Mouse (Mus musculus) embryonic facial prominence, embryonic 10.5 days (tissue): ENCODE measurements around the gene Cdcp2. TPM values are rescaled to one million over a fixed set of nuclear protein-coding genes. Genes with fewer than 3 reads are reported as not detected.

Source experiments
- DNase-seq: peaks from one replicate; pipeline ENCODE4 v3.0.0-alpha.2; 2017; ENCODE audit warnings: low spot score
- H3K27ac ChIP-seq: fragments of 300-500 bp; sonication (generic); replicated peaks from 2 replicates; pipeline ENCODE4 v1.5.1; 2016; ENCODE audit warnings: mild to moderate bottlenecking
- H3K27me3 ChIP-seq: fragments of 300-500 bp; sonication (generic); replicated peaks from 2 replicates; pipeline ENCODE4 v1.6.1; 2016; ENCODE audit warnings: low read depth, mild to moderate bottlenecking; ENCODE audit not compliant: poor library complexity, severe bottlenecking
- H3K36me3 ChIP-seq: fragments of 300-500 bp; sonication (generic); replicated peaks from 2 replicates; pipeline ENCODE4 v1.6.1; 2016; ENCODE audit warnings: mild to moderate bottlenecking, moderate library complexity
- H3K4me1 ChIP-seq: fragments of 300-500 bp; sonication (generic); 2 replicates; pipeline ENCODE4 v1.6.1; 2016
- H3K4me3 ChIP-seq: fragments of 300-500 bp; sonication (generic); 2 replicates; pipeline ENCODE4 v1.5.1; 2016; ENCODE audit warnings: mild to moderate bottlenecking, moderate library complexity
- H3K9me3 ChIP-seq: fragments of 300-500 bp; sonication (generic); 2 replicates; pipeline ENCODE4 v1.6.1; 2016; ENCODE audit warnings: mild to moderate bottlenecking
- WGBS: fragments of 180-500 bp; shearing (Covaris S2); methylation state at CpG from one replicate; pipeline ENCODE4 v1.1.7; 2016; 5-methylcytosine and 5-hydroxymethylcytosine counted together
- polyA plus RNA-seq: library from polyadenylated mRNA; unstranded; fragments of >200 nt; fragmentation: Nextera tagmentation; extraction: Ambion mirVana; gene quantifications from 2 replicates; pipeline ENCODE4 v1.2.1, GENCODE M21; 2016

Cdcp2 gene
- polyA plus RNA-seq, 1 experiment from 2014 or later = 0.22 TPM

- Histone ChIP-seq H3K27ac (no peak overlapping the region), H3K4me3 (no peak overlapping the region), H3K4me1 (peaks cover 50% of the 10 kb centered on the region), H3K36me3 (peaks cover 53% of the 10 kb centered on the region), H3K9me3 (no peaks in the 10 kb centered on the region), H3K27me3 (peaks cover under 1% of the 10 kb centered on the region)
- no peak for DNase-seq
- 91% methylated on average over 8 of the region's 8 CpGs for WGBS
Observed at GRCm38 (mm10) chr4:107143511-107143910, 46.8 kb downstream of the Cdcp2 start.

DNA sequence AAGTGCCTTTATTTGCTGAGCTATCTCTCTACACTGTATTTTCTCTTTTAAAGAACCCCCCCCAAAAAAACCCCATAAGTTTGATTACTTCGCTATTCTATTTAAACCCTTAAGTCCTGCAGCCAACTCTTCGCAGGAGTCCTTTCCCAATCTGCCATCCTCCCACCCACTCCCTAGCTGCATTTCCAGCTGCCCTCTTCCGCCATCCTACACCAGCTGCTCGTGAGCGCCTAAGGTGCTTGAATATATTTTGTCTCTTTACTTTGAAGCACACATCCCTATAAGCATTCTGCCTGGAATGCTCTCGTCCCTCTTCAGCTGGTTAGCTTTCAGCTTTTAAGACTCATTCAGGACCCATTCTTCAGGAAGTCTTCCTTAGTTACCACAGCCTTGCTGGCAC lies 54.3 kb downstream of the Cdcp2 start:
- Histone ChIP-seq H3K36me3 (peaks cover 61% of the 10 kb centered on the region), H3K27me3 (no peaks in the 10 kb centered on the region), H3K4me1 (no peaks in the 10 kb centered on the region), H3K4me3 (no peak overlapping the region), H3K9me3 (no peaks in the 10 kb centered on the region), H3K27ac (no peak overlapping the region)
- DNase-seq = no peak
- 93% methylated on average over 6 of the region's 6 CpGs for WGBS

- Histone ChIP-seq H3K36me3 (peaks cover 59% of the 10 kb centered on the region), H3K4me1 (no peaks in the 10 kb centered on the region), H3K9me3 (no peaks in the 10 kb centered on the region), H3K27ac (no peak overlapping the region), H3K27me3 (no peaks in the 10 kb centered on the region), H3K4me3 (no peak overlapping the region)
- peak; percentile 5 for DNase-seq
- WGBS = 87% methylated on average over 8 of the region's 8 CpGs
Observed at GRCm38 (mm10) chr4:107152571-107152970, 55.9 kb downstream of the Cdcp2 start.

GRCm38 (mm10) chr4:107156983-107157401 lies 60.3 kb downstream of the Cdcp2 start:
- H3K9me3 ChIP-seq = no peaks in the 10 kb centered on the region
- H3K27me3 ChIP-seq = no peaks in the 10 kb centered on the region
- WGBS = 80% methylated on average over 4 of the region's 4 CpGs
- H3K4me1 ChIP-seq = no peaks in the 10 kb centered on the region
- peaks cover 85% of the 10 kb centered on the region for H3K36me3 ChIP-seq
- no peak overlapping the region for H3K4me3 ChIP-seq
- H3K27ac ChIP-seq = no peak overlapping the region
- DNase-seq = no peak

DNA sequence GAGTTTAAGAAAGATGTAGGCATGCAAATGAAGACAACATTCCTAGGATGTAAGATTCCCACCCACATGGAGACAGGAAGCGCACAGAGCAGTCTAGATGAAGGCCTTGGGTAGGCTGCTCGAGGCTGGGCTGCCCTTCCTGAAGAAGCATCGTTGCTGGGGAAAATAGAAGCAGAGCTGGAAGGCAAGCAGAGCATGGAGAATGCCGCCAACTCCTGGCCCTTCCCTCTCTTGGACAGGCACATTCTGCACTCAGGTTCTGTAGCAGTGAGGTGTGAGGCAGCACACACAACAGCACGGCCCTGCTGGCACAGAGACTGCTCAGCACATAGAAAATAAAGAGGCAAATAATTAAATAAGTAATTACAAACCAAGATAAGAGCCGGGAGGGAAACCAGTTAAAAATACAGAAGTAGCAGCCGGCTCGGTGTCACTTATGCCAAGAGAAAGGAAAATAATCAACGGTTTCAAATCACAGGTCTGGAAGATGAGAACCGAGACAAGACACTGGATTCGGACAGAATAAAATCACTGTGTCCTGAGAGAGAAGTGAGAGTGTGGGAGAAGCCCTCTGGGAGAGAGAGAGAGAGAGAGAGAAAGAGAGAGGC lies 62.6 kb downstream of the Cdcp2 start:
- no peak overlapping the region for H3K27ac ChIP-seq
- no peak for DNase-seq
- H3K4me3 ChIP-seq = no peak overlapping the region
- H3K36me3 ChIP-seq = peaks cover 74% of the 10 kb centered on the region
- H3K27me3 ChIP-seq = no peaks in the 10 kb centered on the region
- WGBS = 87% methylated on average over 11 of the region's 11 CpGs
- peaks cover 2% of the 10 kb centered on the region for H3K4me1 ChIP-seq
- no peaks in the 10 kb centered on the region for H3K9me3 ChIP-seq

GRCm38 (mm10) chr4:107160181-107160580 lies 63.5 kb downstream of the Cdcp2 start:
- no peak for DNase-seq
- Histone ChIP-seq H3K4me3 (no peak overlapping the region), H3K4me1 (peaks cover 4% of the 10 kb centered on the region), H3K9me3 (no peaks in the 10 kb centered on the region), H3K27me3 (no peaks in the 10 kb centered on the region), H3K27ac (no peak overlapping the region), H3K36me3 (peaks cover 76% of the 10 kb centered on the region)
- WGBS = 95% methylated on average over 8 of the region's 8 CpGs

Other genes with a start within 250 kb of the Cdcp2 start
- 147 TPM in 2 replicates for gene Ssbp3, start 186.2 kb upstream of the Cdcp2 start, polyA plus RNA-seq
- gene Mrpl37, start 30.0 kb upstream of the Cdcp2 start, polyA plus RNA-seq = 129 and 136 TPM in 2 replicates
- 8.1 and 10.4 TPM in 2 replicates for gene Cyb5rl, start 29.9 kb upstream of the Cdcp2 start, polyA plus RNA-seq
- 266 and 281 TPM in 2 replicates for gene Tmem59, start 81.5 kb downstream of the Cdcp2 start, polyA plus RNA-seq
- 20.7 and 42.7 TPM in 2 replicates for gene Tceanc2, start 82.2 kb downstream of the Cdcp2 start, polyA plus RNA-seq
- gene Ldlrad1, start 112.3 kb downstream of the Cdcp2 start, polyA plus RNA-seq = not detected in 2 replicates
- 80.0 and 83.3 TPM in 2 replicates for gene Lrrc42, start 156.6 kb downstream of the Cdcp2 start, polyA plus RNA-seq
- gene Hspb11, start 156.7 kb downstream of the Cdcp2 start, polyA plus RNA-seq = 22.2 and 24.6 TPM in 2 replicates
- not detected in 2 replicates for gene Dio1, start 210.3 kb downstream of the Cdcp2 start, polyA plus RNA-seq
- gene Yipf1, start 217.5 kb downstream of the Cdcp2 start, polyA plus RNA-seq = 39.5 and 40.6 TPM in 2 replicates